Mouse (Mus musculus): ENCODE measurements around the gene Rspo1.
A peak's percentile ranks its signal among the peaks of the same experiment; 100 is the strongest.

The Rspo1 gene

DNA sequence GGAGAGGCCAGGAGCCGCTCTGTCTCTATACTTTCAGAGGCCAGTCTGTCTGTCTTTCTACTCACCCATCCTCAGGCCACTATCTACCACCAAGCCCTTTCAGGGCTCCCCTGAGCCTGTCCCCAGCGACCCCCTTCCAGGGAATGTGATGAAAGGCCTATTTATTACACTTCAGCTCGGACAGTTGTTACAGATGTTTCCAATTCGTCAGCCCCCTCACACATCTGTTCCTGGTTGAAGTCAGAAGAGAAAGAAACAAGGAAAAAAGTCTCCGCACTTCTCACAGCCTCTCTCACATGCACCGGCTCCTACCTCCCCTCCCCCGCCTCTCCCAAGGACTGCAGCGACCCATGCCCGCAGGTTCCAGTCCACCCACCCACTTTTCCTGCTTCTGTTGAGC, 13.9 kb upstream of the Rspo1 start:
- DNase-seq (ENCODE audit: low spot score in 2 of 2) = no peak

DNA sequence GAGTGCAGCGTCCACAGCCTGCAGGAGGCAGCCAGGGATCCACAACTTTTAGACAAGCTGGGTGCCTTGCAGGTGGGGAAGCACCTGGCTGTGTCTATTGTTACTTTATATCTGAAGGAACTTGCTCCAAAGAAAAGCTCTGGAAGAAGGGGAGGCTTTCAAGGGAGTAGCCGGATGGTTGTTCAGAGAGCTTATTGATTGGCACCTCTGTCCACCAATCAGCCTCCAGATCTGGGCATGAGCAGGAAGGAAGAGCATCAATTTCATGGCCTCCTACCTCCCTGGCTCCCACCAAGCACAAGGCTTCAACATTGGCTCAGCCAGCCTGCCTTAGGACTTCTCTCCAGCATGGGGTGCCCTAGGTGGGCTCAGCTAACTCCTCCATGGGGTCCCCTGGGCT, 12.9 kb upstream of the Rspo1 start:
- peak; percentile 50 to 51 for DNase-seq (ENCODE audit: low spot score in 2 of 2)

GRCm38 (mm10) chr4:124978201-124978600, 8.0 kb upstream of the Rspo1 start:
- DNase-seq (ENCODE audit: low spot score in 2 of 2) = no peak

DNA sequence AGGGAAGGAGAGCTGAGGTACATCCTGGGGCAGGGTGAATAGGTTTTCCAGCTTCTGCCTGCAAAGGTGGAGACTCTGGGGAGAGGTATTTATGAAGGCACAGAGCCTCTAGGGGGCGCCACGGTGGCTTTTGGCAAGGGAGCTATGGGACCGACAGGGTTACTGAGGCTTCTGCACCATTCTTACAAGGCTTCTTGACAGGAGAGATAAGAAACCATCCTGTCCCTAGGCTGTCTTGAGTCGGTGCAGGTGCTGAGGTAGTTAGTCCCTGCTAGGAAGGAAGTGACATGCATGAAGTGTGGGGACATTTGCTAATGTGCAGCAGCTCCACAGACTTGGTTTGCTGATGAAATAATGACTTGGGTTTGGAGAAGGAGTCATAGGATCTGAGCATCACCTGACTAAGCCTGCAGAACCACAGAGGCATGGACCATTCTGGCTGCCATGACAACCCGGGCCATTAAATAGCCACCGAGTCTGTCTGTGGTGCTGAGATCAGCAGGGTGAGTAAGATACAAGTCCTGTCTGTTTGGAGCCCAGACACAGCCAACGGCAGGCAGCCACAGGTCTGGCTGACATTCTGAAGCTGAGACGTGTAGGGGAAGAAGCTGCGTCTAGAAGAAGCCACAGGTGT, 2.2 kb upstream of the Rspo1 start:
- peak in 1 of 2 experiments; percentile 38 for DNase-seq (ENCODE audit: low spot score in 2 of 2)

DNA sequence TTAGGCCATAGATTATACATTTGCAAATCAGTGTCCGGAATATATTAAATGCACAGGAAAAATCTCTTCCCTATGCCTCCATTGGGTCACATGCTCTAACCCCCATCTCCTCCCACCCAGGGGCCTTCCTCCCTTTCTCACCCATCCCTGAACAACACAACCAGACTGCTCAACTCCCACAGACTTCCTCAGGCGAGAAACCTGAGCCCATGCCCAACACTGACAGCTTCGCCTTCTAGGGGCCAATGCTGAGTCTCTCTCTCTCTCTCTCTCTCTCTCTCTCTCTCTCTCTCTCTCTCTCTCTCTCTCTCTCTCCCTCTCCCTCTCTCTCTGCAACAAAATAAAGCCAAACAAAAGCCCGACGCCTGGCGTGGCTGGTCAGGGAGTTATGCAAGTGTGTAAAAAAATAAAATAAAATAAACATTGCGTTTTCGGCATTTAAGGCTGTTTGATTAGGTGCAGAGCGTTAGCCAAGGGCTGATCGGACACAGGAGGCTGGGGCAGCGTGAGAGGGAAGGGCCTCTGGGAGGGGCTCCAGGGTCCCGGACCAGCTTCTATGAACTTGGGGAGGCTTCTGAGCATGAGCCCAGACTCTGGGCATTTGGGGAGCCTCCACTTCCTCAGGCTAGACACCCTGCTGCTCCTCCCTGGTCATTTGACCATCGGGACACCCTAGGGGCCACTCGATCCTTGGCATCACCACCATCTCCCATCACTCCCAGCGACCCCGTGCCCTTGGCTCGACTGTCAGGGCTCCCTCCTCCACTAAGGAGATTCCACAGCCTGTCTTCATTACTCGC, 1.2 kb upstream of the Rspo1 start:
- peak in 1 of 2 experiments; percentile 37 for DNase-seq (ENCODE audit: low spot score in 2 of 2)

GRCm38 (mm10) chr4:124986739-124987710, 795 bp downstream of the Rspo1 start:
- DNase-seq (ENCODE audit: low spot score in 2 of 2) = peak in 1 of 2 experiments; percentile 20

- DNase-seq (ENCODE audit: low spot score in 2 of 2) = peak in 1 of 2 experiments; percentile 17
Measured at GRCm38 (mm10) chr4:124987711-124988097, 1.5 kb downstream of the Rspo1 start.

GRCm38 (mm10) chr4:124988382-124988781, 2.2 kb downstream of the Rspo1 start:
- DNase-seq (ENCODE audit: low spot score in 2 of 2) = peak in 1 of 2 experiments; percentile 20

GRCm38 (mm10) chr4:124989787-124990253, 3.6 kb downstream of the Rspo1 start:
- no peak for DNase-seq (ENCODE audit: low spot score in 2 of 2)

GRCm38 (mm10) chr4:124990325-124990724, 4.1 kb downstream of the Rspo1 start:
- DNase-seq (ENCODE audit: low spot score in 2 of 2) = peak in 1 of 2 experiments; percentile 28

DNA sequence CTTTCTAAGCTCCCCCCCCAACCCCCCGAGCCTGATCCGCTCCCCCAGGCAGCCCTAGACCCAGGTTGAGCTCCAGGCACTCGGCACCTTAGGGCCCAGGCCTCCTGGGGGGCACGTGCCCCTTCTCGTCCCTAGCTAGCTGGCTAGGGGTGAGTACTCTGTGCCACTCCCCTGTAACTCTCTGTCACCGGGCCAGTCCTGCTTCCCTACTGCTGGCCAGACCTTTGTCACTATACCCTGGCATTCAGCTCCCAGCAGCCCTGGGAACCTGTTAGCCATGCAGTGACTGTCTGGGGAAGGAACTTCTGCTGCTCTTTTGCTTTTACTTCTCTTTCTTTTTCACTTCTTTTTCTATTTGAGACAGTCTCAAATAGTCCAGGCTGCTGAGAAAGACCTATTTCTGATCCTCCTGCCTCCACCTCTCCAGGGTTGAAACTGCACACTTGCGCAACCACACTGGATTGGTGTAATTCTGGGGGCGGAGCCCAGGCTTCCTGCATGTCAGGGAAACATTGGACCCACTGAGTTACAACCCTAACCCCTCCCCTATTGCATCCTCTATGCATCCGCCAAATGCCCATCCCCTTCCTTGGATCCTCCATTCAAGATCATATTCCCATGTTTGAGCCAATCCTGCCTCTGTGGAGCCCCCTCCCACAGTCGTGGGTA, 11.4 kb downstream of the Rspo1 start:
- no peak for DNase-seq (ENCODE audit: low spot score in 2 of 2)

DNA sequence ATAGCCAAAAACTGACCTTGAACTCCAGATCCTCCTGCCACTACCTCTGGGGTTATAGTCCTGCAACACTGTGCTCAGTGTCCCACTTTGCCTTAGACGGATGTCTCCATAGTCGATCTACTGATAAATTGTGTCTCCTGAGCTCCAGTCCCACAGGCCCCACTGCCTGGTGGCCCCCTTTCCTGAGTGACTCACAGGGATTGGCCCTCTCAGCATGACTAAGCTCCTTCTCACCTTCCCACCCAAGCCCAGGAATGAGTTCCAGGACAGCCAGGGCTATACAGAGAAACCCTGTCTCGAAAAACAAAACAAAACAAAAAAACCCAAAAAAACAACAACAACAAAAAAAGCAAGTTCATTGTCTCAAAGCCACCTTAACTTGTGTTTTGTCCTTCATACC, 13.3 kb downstream of the Rspo1 start:
- no peak for DNase-seq (ENCODE audit: low spot score in 2 of 2)

- no peak for DNase-seq (ENCODE audit: low spot score in 2 of 2)
Measured at GRCm38 (mm10) chr4:125002978-125003377, 16.7 kb downstream of the Rspo1 start.

- DNase-seq (ENCODE audit: low spot score in 2 of 2) = no peak
Measured at GRCm38 (mm10) chr4:125004886-125005285, 18.7 kb downstream of the Rspo1 start.

GRCm38 (mm10) chr4:125007460-125007859, 21.2 kb downstream of the Rspo1 start:
- DNase-seq (ENCODE audit: low spot score in 2 of 2) = no peak

- no peak for DNase-seq (ENCODE audit: low spot score in 2 of 2)
Measured at GRCm38 (mm10) chr4:125008220-125008619, 22.0 kb downstream of the Rspo1 start.

- DNase-seq (ENCODE audit: low spot score in 2 of 2) = no peak
Measured at GRCm38 (mm10) chr4:125008712-125009111, 22.5 kb downstream of the Rspo1 start.

GRCm38 (mm10) chr4:125015806-125016635, 29.8 kb downstream of the Rspo1 start, which contains the start of gene Gnl2:
Gene Gnl2, plus strand, starts transcription at chr4:125016585.
- no peak for DNase-seq (ENCODE audit: low spot score in 2 of 2)

DNA sequence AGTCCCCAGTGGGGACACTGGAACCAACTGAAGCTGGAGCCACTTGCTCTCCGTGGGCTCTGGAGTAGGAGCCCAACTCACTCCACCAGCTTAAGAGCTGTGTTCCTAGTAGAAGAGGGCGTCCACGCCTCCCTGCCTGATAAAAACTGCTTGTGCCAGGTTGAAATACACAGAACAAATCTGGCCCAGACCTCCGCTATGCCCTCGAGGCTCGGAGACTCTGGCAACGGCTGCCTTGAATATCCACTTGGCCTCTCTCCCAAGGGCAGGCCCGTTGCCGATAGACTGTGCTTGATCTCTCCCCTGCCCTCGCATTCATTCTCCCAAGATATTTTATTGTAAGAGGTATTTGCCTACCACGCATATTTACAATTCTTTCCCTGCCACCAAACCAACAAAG, 31.2 kb downstream of the Rspo1 start:
- DNase-seq (ENCODE audit: low spot score in 2 of 2) = no peak

GRCm38 (mm10) chr4:125020780-125021538, 34.7 kb downstream of the Rspo1 start:
- DNase-seq (ENCODE audit: low spot score in 2 of 2) = peak in 1 of 2 experiments; percentile 42
